In the genomic region with DNA sequence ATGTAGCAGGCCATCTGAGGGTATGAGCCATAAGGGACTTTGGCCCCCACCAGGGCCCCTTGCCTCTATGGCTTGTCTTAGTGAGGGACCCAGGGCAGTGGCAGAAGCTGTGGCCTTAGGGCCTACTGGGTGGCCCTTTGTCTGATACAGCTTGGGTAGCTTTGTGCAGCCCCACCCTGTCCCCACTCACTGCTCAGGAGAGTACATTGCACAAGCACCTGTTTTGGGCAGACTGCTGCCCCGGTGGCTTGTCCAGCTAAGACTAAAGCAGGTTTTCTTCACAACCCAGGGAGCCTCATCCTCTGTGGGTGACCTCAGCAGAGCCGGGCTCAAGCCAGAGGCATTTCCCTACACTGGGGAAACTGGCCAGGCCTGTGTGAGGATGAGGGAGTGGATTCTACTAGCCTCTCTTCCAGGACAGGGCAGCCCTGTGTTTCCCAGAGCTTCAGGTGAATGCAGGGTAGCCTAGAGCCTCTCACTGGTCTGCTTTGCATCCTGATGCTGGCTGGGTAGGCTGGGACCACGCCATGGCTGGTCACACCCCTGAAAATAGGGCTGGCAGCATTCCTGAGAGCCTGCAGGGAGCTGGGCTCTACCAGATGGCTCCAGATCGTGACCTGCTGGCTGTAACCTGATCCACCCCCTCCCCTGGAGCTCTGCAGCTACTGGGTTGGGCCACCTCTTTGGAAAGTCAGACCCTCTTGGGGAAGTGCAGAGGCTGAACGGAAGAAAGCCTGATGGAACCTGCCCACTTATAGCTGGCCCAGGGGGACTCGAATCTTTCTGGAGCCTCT, we compare ENCODE assay signal across 9 mouse cellular contexts. TPM values are rescaled to one million over a fixed set of nuclear protein-coding genes. Genes with fewer than 3 reads are reported as not detected.
DNase-seq lines count a peak whose midpoint lies in the region; ATAC-seq and TF ChIP-seq lines count a peak whose summit lies in the region.
"Had no signal": no experiment of that assay in that cellular context is flagged by ENCODE, and none has a peak within 500 bp of the region (broad histone marks: within the 10 kb centered on the region; RNA-seq: fewer than 3 reads in every experiment).

No protein-coding gene starts in this region.

- H3K36me3 ChIP-seq in myocyte (ENCODE audit: control insufficient read depth, insufficient read depth) = no peaks in the 10 kb centered on the region

- no peak for ATAC-seq in activated CD4-positive, CD25-positive, alpha-beta regulatory T cell, adult 4 months

- peak overlapping the region; percentile 48 for H3K4me2 ChIP-seq in myocyte (ENCODE audit: low read depth)

- no peaks in the 10 kb centered on the region for H3K79me2 ChIP-seq in myocyte (ENCODE audit: control insufficient read depth, insufficient read depth)

- no peaks in the 10 kb centered on the region for H3K27me3 ChIP-seq in myocyte (ENCODE audit: control insufficient read depth, insufficient read depth, insufficient read length)

- H3ac ChIP-seq in myocyte (ENCODE audit: control insufficient read depth, insufficient read length) = no peak overlapping the region

- peak; percentile 76 for DNase-seq in WW6 (ENCODE audit: low read depth, low spot score)
- DNase-seq in cerebellum, postnatal 14 days = peak; percentile 93 to 95
- peak; percentile 74 to 83 for DNase-seq in heart, adult 9 months (ENCODE audit: low spot score in 2 of 2)
- peak; percentile 72 for DNase-seq in kidney, adult 9 months
- DNase-seq in testis, postnatal 14 days (ENCODE audit: low spot score) = no peak
- no peak for DNase-seq in spleen, postnatal 36 days (ENCODE audit: low spot score in 2 of 2)

- TF ChIP-seq POLR2A in myocyte (IDR thresholded peaks at IDR 0.05; ENCODE audit: insufficient read length, low read depth) = no peak

- no peak overlapping the region for H3K4me3 ChIP-seq in myocyte

TF ChIP-seq in myocyte, 11 proteins besides CTCF, POLR2A, EP300 and RAD21:
- TF ChIP-seq TCF3 (IDR thresholded peaks at IDR 0.05; ENCODE audit: insufficient read length, low read depth) = no peak
- peak in 1 of 3 experiments; percentile 52 for TF ChIP-seq MYOD1 (IDR thresholded peaks at IDR 0.05; ENCODE audit: control insufficient read depth in 1 of 3, insufficient read length in 2 of 3, low read depth in 2 of 3)
- no peak for TF ChIP-seq SRF (IDR thresholded peaks at IDR 0.05; ENCODE audit: control insufficient read depth, insufficient read length, low read depth)
- TF ChIP-seq MAX (IDR thresholded peaks at IDR 0.05; ENCODE audit: low read depth) = no peak
- TF ChIP-seq CEBPB (IDR thresholded peaks at IDR 0.05; ENCODE audit: insufficient read depth, poor library complexity, severe bottlenecking) = no peak
- peak in 1 of 3 experiments; percentile 64 for TF ChIP-seq MYOG (IDR thresholded peaks at IDR 0.05; ENCODE audit: control insufficient read depth in 1 of 3, insufficient read depth in 1 of 3, insufficient read length in 2 of 3, low read depth in 2 of 3)
- no peak for TF ChIP-seq E2F4 (IDR thresholded peaks at IDR 0.05; ENCODE audit: insufficient read depth)
- TF ChIP-seq USF1 (IDR thresholded peaks at IDR 0.05; ENCODE audit: low read depth) = no peak
- TF ChIP-seq TCF12 (IDR thresholded peaks at IDR 0.05; ENCODE audit: insufficient read depth, poor library complexity, severe bottlenecking) = no peak
- no peak for TF ChIP-seq POLR2AphosphoS2 (IDR thresholded peaks at IDR 0.05; ENCODE audit: insufficient read length, low read depth)
- TF ChIP-seq REST (IDR thresholded peaks at IDR 0.05; ENCODE audit: insufficient read depth, insufficient read length) = no peak

RNA-seq across cellular contexts. Expression of a gene that starts 17.9 kb away (rescaled TPM):
- 0.12 TPM for polyA plus RNA-seq in myocyte (2012; fragmentation: generic; extraction: Trizol)
- polyA plus RNA-seq in activated CD4-positive, CD25-positive, alpha-beta regulatory T cell, adult 4 months (2017; shearing (Covaris generic)) = not detected

RNA-seq across cellular contexts. Expression of a gene that starts 29.6 kb away (rescaled TPM):
- polyA plus RNA-seq in myocyte (2012; fragmentation: generic; extraction: Trizol) = 6.9 TPM
- not detected for polyA plus RNA-seq in activated CD4-positive, CD25-positive, alpha-beta regulatory T cell, adult 4 months (2017; shearing (Covaris generic))
- polyA plus RNA-seq: cortical plate, adult 2 months had no signal

RNA-seq across cellular contexts. Expression of a gene that starts 55.0 kb away (rescaled TPM):
- polyA plus RNA-seq in myocyte (2012; fragmentation: generic; extraction: Trizol) = 78.6 TPM
- 10 to 100 TPM; 22.8 to 50.7 TPM for polyA plus RNA-seq in activated CD4-positive, CD25-positive, alpha-beta regulatory T cell, adult 4 months (2017; shearing (Covaris generic))

Comparison
In these comparisons a context has a peak if more than half of its experiments do, and no peak if none do; other contexts are left out.
1. DNase-seq: peak in WW6 (single experiment), cerebellum, postnatal 14 days (2 of 2), heart, adult 9 months (2 of 2) and kidney, adult 9 months (single experiment); none in testis, postnatal 14 days (single experiment) and spleen, postnatal 36 days (0 of 2).